Mouse (Mus musculus) frontal cortex, postnatal 10 days (tissue): ENCODE measurements at regions not wholly inside any gene's neighbourhood (a gene's known extent, or its start where the extent isn't known, plus 50 kb on each side); places are given as distances from the start of the nearest gene placed in this dataset.
"Not testable (repeated sequence)": the region's sequence is repeated elsewhere in the genome, so short reads cannot be mapped to it uniquely, and the experiment has no call there.

Source experiments
- DNase-seq, 2 experiments: peaks; one replicate each; pipeline ENCODE4 v3.0.0; 2022; ENCODE audit warnings: low spot score in 2 of 2, mixed read lengths in 1 of 2

GRCm38 (mm10) chrX:75734628-75735302 lies 140.2 kb downstream of the Pls3 start:
- DNase-seq = peak in 1 of 2 experiments; percentile 78

- DNase-seq = peak in 1 of 2 experiments; percentile 86
Observed at GRCm38 (mm10) chrX:75733651-75734050, 141.3 kb downstream of the Pls3 start.

GRCm38 (mm10) chrX:75729791-75730190 lies 145.2 kb downstream of the Pls3 start:
- DNase-seq = peak in 1 of 2 experiments; percentile 67

- DNase-seq = peak in 1 of 2 experiments; percentile 53
Observed at GRCm38 (mm10) chrX:75728507-75728906, 146.5 kb downstream of the Pls3 start.

GRCm38 (mm10) chrX:75723542-75723941 lies 145.5 kb upstream of the Rab39b start:
- DNase-seq = not testable (repeated sequence)

- no peak for DNase-seq
Observed at GRCm38 (mm10) chrX:75699949-75700348, 121.9 kb upstream of the Rab39b start.

GRCm38 (mm10) chrX:75675271-75675670 lies 97.2 kb upstream of the Rab39b start:
- DNase-seq = not testable (repeated sequence)

GRCm38 (mm10) chrX:75673920-75674665 lies 96.1 kb upstream of the Rab39b start:
- peak; percentile 96 to 98 for DNase-seq

- no peak for DNase-seq
Observed at GRCm38 (mm10) chrX:75673586-75673919, 95.5 kb upstream of the Rab39b start.

- peak; percentile 4 to 22 for DNase-seq
Observed at GRCm38 (mm10) chrX:75672976-75673375, 94.9 kb upstream of the Rab39b start.

- DNase-seq = no peak
Observed at GRCm38 (mm10) chrX:75667636-75668035, 89.6 kb upstream of the Rab39b start.

- DNase-seq = no peak
Observed at GRCm38 (mm10) chrX:75643402-75643801, 65.4 kb upstream of the Rab39b start.
